Mouse (Mus musculus) spleen, adult 12 weeks (tissue): ENCODE measurements at regions not wholly inside any gene's neighbourhood (a gene's known extent, or its start where the extent isn't known, plus 50 kb on each side); places are given as distances from the start of the nearest gene placed in this dataset.

Experiments
- DNase-seq: peaks from one replicate; pipeline ENCODE4 v3.0.0; 2022; ENCODE audit warnings: low spot score

- DNase-seq, result no peak
Measured at GRCm38 (mm10) chr2:78972288-78973117, 104.6 kb downstream of the Ube2e3 start.

DNA sequence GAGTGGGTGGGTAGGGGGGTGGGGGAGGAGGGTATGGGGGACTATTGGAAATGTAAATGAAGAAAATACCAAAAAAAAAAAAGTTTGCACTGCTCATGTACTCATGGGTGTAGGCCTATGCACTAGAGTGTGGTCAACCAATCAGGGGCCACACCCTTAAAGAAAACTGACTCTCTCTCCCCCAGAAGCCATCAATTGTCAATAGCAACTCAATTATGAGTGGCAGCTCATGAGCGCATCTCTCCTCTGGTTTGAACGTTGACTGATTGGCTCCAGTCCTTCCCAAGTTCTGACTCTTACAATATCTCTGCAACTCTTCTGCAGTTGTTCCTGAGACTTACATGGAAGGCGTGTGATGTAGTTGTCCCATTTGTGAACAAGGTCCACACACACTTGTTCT, 105.9 kb downstream of the Ube2e3 start:
- no peak for DNase-seq

DNA sequence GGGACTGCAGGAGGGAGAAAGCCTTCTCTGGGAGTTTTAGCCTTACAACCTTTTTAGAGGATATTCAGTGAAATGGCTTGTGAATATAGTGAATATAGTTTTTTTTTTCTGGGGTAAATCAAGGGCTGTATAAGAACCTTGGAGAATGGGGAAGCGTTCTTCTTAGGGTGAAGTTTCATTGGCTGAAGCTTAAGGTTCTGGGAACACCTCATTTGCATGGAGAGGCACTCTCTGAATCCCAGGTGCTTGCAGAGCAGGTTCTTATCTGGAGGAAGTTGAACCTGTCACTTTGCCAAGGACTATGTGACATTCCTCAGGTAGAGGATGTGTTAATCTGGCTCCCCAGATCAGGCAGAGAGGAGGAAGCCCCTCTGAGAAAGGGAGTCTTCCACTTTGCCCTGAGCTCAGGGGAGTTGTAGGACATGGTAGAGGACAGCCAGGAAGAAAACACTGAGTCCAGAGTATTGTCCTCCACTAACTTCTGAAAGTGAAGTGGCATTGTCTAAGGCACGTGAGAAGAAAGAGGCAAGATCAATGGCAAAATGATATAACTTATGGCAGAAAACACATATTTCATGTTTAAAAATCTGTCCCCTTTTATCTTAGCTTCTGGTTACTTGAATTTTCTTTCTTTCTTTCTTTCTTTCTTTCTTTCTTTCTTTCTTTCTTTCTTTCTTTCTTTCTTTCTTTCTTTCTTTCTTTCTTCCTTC, 106.9 kb downstream of the Ube2e3 start:
- DNase-seq, result no peak

- DNase-seq, result no peak
Measured at GRCm38 (mm10) chr2:78975393-78975774, 107.5 kb downstream of the Ube2e3 start.

GRCm38 (mm10) chr2:78976084-78976483, 108.2 kb downstream of the Ube2e3 start:
- DNase-seq, result no peak

- no peak for DNase-seq
Measured at GRCm38 (mm10) chr2:78977632-78978397, 109.9 kb downstream of the Ube2e3 start.

- DNase-seq, result no peak
Measured at GRCm38 (mm10) chr2:78980019-78980418, 112.1 kb downstream of the Ube2e3 start.

DNA sequence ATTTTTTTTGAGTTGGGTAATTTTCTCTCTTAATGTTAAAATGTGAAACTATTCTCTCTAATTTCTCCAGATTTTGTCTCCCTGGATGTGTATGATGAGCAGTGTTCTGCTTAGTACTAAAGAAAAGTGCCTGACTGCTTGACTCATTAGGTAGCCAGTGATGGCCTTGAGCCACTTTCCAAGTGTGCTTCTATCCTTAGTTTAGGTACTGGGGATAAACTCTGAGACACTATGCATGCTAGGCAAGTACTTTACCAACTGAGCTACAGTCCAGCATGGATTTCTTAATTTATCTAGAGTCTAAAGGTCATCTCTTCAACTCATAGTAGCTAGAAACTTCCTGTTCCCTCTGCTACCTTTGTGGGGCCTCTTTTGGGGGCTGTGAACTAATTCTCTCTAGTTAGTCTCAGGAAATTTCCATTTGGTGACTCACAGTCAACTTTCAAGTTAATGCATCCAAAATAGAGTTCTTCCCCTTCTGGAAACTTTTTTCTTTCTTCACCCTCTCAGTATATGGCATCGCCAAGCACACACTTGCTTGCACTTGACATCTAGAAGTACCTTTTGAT, 112.8 kb downstream of the Ube2e3 start:
- DNase-seq, result no peak

DNA sequence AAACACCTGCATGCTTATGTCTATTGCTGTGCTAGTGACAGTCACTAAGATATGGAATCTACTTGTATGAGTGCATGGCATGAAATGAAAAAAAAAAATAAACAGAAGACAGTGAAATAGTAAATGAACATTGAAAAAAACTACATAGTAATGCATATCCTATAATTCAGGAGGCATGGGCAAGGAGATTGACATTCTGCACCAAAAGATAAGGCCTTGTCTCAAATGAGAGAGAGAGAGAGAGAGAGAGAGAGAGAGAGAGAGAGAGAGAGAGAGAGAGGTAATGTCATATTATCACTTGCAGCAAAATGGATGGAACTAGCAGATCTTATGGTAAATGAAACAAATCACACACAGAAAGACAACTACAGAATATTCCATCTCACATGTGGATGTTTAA, 115.4 kb downstream of the Ube2e3 start:
- no peak for DNase-seq

- no peak for DNase-seq
Measured at GRCm38 (mm10) chr2:78983944-78984498, 116.1 kb downstream of the Ube2e3 start.

- no peak for DNase-seq
Measured at GRCm38 (mm10) chr2:78986984-78987383, 119.1 kb downstream of the Ube2e3 start.

GRCm38 (mm10) chr2:78987388-78987787, 119.5 kb downstream of the Ube2e3 start:
- DNase-seq, result no peak

DNA sequence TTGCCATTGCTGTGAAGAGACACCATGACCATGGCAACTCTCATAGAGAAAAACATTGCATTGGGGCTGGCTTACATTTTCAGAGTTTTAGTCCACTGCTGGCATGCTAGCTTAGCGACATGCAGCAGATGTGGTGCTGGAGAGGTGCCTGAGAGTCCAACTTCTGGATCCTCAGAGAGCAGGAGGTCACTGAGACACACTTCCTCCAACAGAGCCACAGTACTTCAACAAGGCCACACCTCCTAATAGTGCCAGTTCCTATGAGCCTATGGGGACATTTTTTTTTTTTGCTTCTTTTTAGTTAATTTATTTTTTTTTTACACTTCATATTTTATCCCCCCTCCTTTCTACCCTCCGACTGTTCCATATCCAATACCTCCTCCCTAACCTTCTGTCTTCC, 120.3 kb downstream of the Ube2e3 start:
- DNase-seq, result no peak

DNA sequence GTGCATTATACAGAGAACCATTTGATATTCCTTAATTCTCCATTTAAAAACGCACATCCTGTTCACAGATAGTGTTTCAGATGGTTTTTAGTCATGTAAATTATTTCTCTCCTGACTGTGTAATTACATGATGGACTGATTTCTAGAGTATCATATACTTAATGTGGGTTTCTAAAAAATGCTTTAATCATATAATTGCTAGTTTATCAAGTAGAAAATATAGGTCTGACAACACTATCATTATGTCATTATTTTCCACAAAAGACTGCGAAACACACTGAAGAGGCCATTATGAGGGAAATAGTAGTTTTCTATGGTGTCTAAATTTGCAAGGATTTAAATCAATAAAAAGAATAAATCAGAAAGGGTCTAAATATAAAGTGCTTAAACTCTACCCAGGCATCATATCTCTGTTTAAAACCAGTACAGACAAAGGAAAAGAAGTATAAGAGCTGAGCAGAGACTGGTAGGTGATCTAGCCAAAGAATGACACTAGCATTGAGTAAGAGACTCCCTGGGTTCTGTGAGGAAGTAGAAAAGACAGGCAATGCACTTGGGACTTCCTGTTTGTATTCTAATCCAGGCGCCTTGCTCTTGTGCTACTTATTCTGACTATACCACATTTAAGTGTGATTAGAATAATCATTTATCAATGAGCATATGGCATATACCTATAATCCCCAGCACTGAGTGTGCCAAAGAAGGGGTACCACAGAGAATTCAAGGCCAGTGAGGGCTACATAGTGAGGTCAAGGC, 127.1 kb downstream of the Ube2e3 start:
- DNase-seq, result no peak

- no peak for DNase-seq
Measured at GRCm38 (mm10) chr2:78998637-78999036, 130.7 kb downstream of the Ube2e3 start.

DNA sequence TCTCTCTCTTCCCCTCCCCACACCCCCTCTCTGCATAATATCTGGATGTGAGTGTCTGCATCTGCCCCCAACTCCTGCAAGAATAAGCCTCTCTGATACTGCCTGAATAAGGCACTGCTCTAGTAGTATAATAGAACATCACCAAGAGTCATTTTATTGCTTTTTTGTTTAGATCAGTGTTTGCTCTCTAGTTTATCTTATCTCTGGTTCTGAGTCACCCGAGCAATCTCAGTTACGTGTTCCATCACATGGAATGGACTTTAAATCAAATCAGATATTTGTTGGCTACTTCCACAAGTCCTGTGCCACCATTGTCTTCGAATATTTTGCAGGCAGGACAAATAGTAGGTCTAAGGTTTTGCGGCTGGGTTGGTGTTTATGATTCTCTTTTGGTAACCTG, 131.5 kb downstream of the Ube2e3 start:
- DNase-seq, result no peak

DNA sequence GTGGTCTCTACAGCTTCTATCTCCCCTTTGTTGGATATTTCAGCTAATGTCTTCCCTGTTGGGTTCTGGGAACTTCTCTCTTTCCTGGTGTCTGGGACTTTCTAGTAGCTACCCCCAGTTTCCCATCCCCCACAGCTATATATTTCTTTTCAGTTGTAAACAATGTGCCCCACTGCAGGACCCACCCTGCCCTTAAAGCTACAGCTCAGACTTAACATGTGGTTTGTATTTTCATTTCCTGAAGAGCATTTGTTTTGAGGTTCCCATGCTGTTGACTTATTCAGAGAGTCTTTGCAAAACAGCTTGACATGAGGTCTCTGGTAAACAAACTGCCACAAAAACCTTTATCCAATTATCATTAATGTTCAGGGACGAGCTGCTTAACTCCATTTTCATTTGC, 136.9 kb downstream of the Ube2e3 start:
- DNase-seq, result no peak

DNA sequence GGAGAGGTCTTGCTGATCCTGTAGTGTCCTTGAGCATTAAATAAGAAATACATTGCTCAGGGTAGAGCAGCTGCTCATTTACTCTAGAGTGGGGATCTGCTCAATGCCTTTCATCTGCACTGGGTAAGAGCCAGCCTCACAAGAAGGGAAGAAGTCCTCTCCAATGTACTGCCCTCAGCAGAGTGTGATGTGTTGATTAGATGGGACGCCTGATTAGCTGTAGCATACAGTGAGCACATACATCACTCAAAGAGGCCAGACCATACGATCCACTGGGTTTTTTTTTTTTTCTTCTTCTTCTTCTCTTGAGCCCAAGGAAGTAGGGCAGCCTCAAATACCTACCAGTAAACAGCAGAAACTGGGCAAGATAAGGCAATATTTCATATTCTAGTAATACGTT, 140.7 kb downstream of the Ube2e3 start:
- DNase-seq, result no peak

GRCm38 (mm10) chr2:79009791-79010190, 141.9 kb downstream of the Ube2e3 start:
- DNase-seq, result no peak

DNA sequence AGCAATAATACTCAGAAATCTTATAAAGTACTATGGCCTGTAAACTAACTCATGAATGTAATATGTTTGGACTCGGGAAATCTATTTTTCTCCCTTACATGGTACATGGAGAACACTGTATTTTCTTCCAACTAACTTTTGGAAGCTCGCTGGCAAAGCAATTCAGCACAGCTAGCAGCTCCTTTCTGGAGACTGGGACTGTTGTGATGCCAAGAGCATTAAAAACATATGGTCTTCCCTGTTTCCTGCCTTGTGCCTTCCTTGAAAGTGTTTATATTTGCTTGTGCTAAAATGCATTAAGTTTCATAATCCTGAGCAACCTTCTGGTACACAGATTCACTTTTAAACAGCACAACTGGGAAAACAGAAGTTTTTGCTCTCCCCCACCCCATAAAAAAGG, 142.3 kb downstream of the Ube2e3 start:
- DNase-seq, result no peak

DNA sequence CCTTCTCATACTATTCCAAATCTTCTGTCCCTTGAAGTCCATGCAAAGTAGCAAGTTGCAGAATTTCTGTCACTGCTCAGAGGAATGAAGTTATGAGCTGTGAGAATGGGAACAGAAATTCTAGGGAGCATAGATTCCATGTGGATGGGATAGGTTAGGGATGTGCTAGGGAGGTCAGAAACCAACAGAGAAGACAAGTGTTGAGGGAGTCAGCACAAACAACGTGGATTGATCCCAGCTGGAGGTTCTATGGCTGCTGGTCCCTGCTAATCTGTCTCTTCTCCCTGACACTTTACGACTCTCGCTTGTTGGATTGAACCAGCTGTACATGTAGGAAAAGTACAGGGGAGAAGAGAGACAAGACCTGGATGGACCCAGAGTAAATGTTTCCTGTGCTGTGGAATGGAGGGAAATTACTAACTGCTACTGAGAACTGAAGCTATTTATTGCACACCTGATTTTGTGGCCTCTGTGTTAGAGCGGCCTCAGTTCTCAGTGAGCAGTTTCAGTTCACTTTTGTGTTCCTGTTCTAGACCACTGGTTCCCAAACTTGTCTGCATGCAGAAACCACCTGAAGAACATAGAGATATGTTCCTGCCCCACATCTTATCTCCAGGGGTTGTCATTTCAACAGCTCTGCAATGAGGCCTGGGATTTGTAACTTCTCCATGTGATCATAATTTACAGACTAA, 151.0 kb downstream of the Ube2e3 start:
- DNase-seq, result no peak
